Mouse (Mus musculus) thymus, postnatal 10 days (tissue): ENCODE measurements at regions not wholly inside any gene's neighbourhood (a gene's known extent, or its start where the extent isn't known, plus 50 kb on each side); places are given as distances from the start of the nearest gene placed in this dataset.

Experiments
- DNase-seq, 2 experiments: peaks; one replicate each; pipeline ENCODE4 v3.0.0; 2021; ENCODE audit warnings: low spot score in 2 of 2

- DNase-seq, result no peak
Observed at GRCm38 (mm10) chr2:105454353-105454752, 55.2 kb upstream of the Rcn1 start.

GRCm38 (mm10) chr2:105454836-105455235 lies 55.7 kb upstream of the Rcn1 start:
- no peak for DNase-seq

GRCm38 (mm10) chr2:105458643-105459042 lies 59.5 kb upstream of the Rcn1 start:
- DNase-seq, result no peak

- no peak for DNase-seq
Observed at GRCm38 (mm10) chr2:105459512-105459911, 60.4 kb upstream of the Rcn1 start.

GRCm38 (mm10) chr2:105465630-105466029 lies 66.5 kb upstream of the Rcn1 start:
- DNase-seq, result no peak

- DNase-seq, result peak in 1 of 2 experiments; percentile 9
Observed at GRCm38 (mm10) chr2:105468930-105469329, 69.8 kb upstream of the Rcn1 start.

GRCm38 (mm10) chr2:105476028-105476677 lies 77.0 kb upstream of the Rcn1 start:
- no peak for DNase-seq

- no peak for DNase-seq
Observed at GRCm38 (mm10) chr2:105481990-105482592, 83.0 kb upstream of the Rcn1 start.

- no peak for DNase-seq
Observed at GRCm38 (mm10) chr2:105484496-105484895, 85.4 kb upstream of the Rcn1 start.

- DNase-seq, result no peak
Observed at GRCm38 (mm10) chr2:105485286-105485685, 86.2 kb upstream of the Rcn1 start.

- no peak for DNase-seq
Observed at GRCm38 (mm10) chr2:105495796-105496195, 96.7 kb upstream of the Rcn1 start.

- DNase-seq, result no peak
Observed at GRCm38 (mm10) chr2:105504197-105504596, 105.1 kb upstream of the Rcn1 start.

GRCm38 (mm10) chr2:105505554-105505953 lies 106.4 kb upstream of the Rcn1 start:
- no peak for DNase-seq

GRCm38 (mm10) chr2:105507160-105507559 lies 108.0 kb upstream of the Rcn1 start:
- no peak for DNase-seq

GRCm38 (mm10) chr2:105510816-105511215 lies 111.7 kb upstream of the Rcn1 start:
- no peak for DNase-seq

- DNase-seq, result no peak
Observed at GRCm38 (mm10) chr2:105511690-105512089, 112.6 kb upstream of the Rcn1 start.

GRCm38 (mm10) chr2:105514226-105514625 lies 115.1 kb upstream of the Rcn1 start:
- no peak for DNase-seq

GRCm38 (mm10) chr2:105514881-105515280 lies 115.8 kb upstream of the Rcn1 start:
- DNase-seq, result no peak

GRCm38 (mm10) chr2:105515326-105515725 lies 116.2 kb upstream of the Rcn1 start:
- DNase-seq, result no peak

GRCm38 (mm10) chr2:105516267-105517133 lies 117.4 kb upstream of the Rcn1 start:
- DNase-seq, result no peak

GRCm38 (mm10) chr2:105521841-105522240 lies 122.7 kb upstream of the Rcn1 start:
- DNase-seq, result no peak

- peak in 1 of 2 experiments; percentile 6 for DNase-seq
Observed at GRCm38 (mm10) chr2:105523297-105523802, 124.2 kb upstream of the Rcn1 start.
